ENCODE assay signal across 20 mouse cellular contexts in the genomic region with DNA sequence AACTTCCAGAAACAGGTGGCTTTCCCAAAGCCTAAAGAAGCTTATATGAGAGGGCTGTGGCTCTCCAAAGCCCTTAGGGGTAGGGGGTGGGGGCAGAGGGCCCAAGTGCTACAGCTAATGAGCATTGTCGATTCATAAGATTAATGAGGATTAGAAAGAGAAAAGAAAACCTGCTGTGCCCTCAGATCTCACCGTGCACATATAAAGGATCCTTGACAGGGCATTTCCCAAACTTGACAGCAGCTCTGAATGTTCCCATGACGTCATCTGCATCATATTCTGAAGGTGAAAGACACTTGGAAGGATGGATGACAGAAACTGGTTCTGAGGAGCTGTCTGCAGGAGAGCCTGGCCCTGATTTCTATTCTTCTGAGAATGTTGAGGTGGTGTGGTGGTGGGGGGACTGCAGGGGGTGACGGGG.
A peak's percentile ranks its signal among the peaks of the same experiment; 100 is the strongest.
DNase-seq lines count a peak whose midpoint lies in the region; ATAC-seq lines count a peak whose summit lies in the region.
"Had no signal": no experiment of that assay in that cellular context is flagged by ENCODE, and none has a peak within 500 bp of the region (broad histone marks: within the 10 kb centered on the region; RNA-seq: fewer than 3 reads in every experiment).

No protein-coding gene starts in this region.

- H3K36me3 ChIP-seq in heart, embryonic 12.5 days: no peaks in the 10 kb centered on the region
- no peaks in the 10 kb centered on the region for H3K36me3 ChIP-seq in embryonic facial prominence, embryonic 14.5 days (ENCODE audit: control insufficient read depth, insufficient read depth, low read length)
- H3K36me3 ChIP-seq in forebrain, embryonic 13.5 days (ENCODE audit: poor library complexity, severe bottlenecking): no peaks in the 10 kb centered on the region
- no peaks in the 10 kb centered on the region for H3K36me3 ChIP-seq in midbrain, embryonic 14.5 days (ENCODE audit: control insufficient read depth, insufficient read depth, low read length)
- no peaks in the 10 kb centered on the region for H3K36me3 ChIP-seq in limb, embryonic 10.5 days
- H3K36me3 ChIP-seq: heart, embryonic 10.5 days; limb, embryonic 13.5 days; liver, embryonic 12.5 days had no signal

- no peak overlapping the region for H3K4me3 ChIP-seq in heart, embryonic 12.5 days
- H3K4me3 ChIP-seq in embryonic facial prominence, embryonic 14.5 days (ENCODE audit: low read depth, low read length): no peak overlapping the region
- no peak overlapping the region for H3K4me3 ChIP-seq in forebrain, embryonic 13.5 days
- no peak overlapping the region for H3K4me3 ChIP-seq in midbrain, embryonic 14.5 days (replicated peaks; ENCODE audit: low read depth, low read length)
- no peak overlapping the region for H3K4me3 ChIP-seq in limb, embryonic 10.5 days
- H3K4me3 ChIP-seq: heart, embryonic 10.5 days; limb, embryonic 13.5 days; liver, embryonic 12.5 days had no signal

- WGBS in heart, embryonic 12.5 days: 60% methylated on average over 4 of the region's 4 CpGs
- WGBS in embryonic facial prominence, embryonic 14.5 days: 35% methylated on average over 4 of the region's 4 CpGs
- WGBS in forebrain, embryonic 13.5 days: 0% methylated on average over 4 of the region's 4 CpGs
- 10% methylated on average over 4 of the region's 4 CpGs for WGBS in midbrain, embryonic 14.5 days
- WGBS in limb, embryonic 10.5 days: 53% methylated on average over 4 of the region's 4 CpGs

- H3K4me2 ChIP-seq in heart, embryonic 12.5 days: no peak overlapping the region
- H3K4me2 ChIP-seq in embryonic facial prominence, embryonic 14.5 days (ENCODE audit: low read depth, low read length): no peak overlapping the region
- H3K4me2 ChIP-seq in forebrain, embryonic 13.5 days: no peak overlapping the region
- H3K4me2 ChIP-seq in midbrain, embryonic 14.5 days (ENCODE audit: low read length): no peak overlapping the region
- H3K4me2 ChIP-seq: limb, embryonic 13.5 days; liver, embryonic 12.5 days had no signal

- H3K27me3 ChIP-seq in heart, embryonic 12.5 days (replicated peaks): no peaks in the 10 kb centered on the region
- no peaks in the 10 kb centered on the region for H3K27me3 ChIP-seq in embryonic facial prominence, embryonic 14.5 days (replicated peaks; ENCODE audit: control insufficient read depth, insufficient read depth, low read length)
- no peaks in the 10 kb centered on the region for H3K27me3 ChIP-seq in forebrain, embryonic 13.5 days
- H3K27me3 ChIP-seq in midbrain, embryonic 14.5 days (ENCODE audit: control insufficient read depth, insufficient read depth, low read length): no peaks in the 10 kb centered on the region
- H3K27me3 ChIP-seq in limb, embryonic 10.5 days (ENCODE audit: low read depth, poor library complexity, severe bottlenecking): no peaks in the 10 kb centered on the region
- H3K27me3 ChIP-seq: limb, embryonic 13.5 days; liver, embryonic 12.5 days had no signal

- no peaks in the 10 kb centered on the region for H3K9me3 ChIP-seq in heart, embryonic 12.5 days (replicated peaks)
- H3K9me3 ChIP-seq in embryonic facial prominence, embryonic 14.5 days (ENCODE audit: control insufficient read depth, low read length): no peaks in the 10 kb centered on the region
- no peaks in the 10 kb centered on the region for H3K9me3 ChIP-seq in forebrain, embryonic 13.5 days (replicated peaks)
- no peaks in the 10 kb centered on the region for H3K9me3 ChIP-seq in midbrain, embryonic 14.5 days (ENCODE audit: control insufficient read depth, low read length)
- no peaks in the 10 kb centered on the region for H3K9me3 ChIP-seq in limb, embryonic 10.5 days (replicated peaks)
- H3K9me3 ChIP-seq: heart, embryonic 10.5 days; limb, embryonic 13.5 days; liver, embryonic 12.5 days had no signal

- ATAC-seq in heart, embryonic 12.5 days (ENCODE audit: insufficient number of reproducible peaks, low FRiP score): no peak
- no peak for ATAC-seq in embryonic facial prominence, embryonic 14.5 days (ENCODE audit: low read depth)
- peak; percentile 90 for ATAC-seq in forebrain, embryonic 13.5 days
- peak; percentile 34; the same call in 1 of the 2 replicates for ATAC-seq in midbrain, embryonic 14.5 days (ENCODE audit: low FRiP score, low TSS enrichment)
- ATAC-seq: hindbrain, postnatal 0 days; intestine, embryonic 16.5 days; liver, embryonic 12.5 days had no signal

- H3K27ac ChIP-seq in heart, embryonic 12.5 days (ENCODE audit: poor library complexity, severe bottlenecking): no peak overlapping the region
- H3K27ac ChIP-seq in embryonic facial prominence, embryonic 14.5 days (replicated peaks; ENCODE audit: low read depth, low read length): no peak overlapping the region
- peak overlapping the region; percentile 93 for H3K27ac ChIP-seq in forebrain, embryonic 13.5 days
- no peak overlapping the region for H3K27ac ChIP-seq in midbrain, embryonic 14.5 days (replicated peaks; ENCODE audit: low read depth, low read length)
- H3K27ac ChIP-seq in limb, embryonic 10.5 days: no peak overlapping the region
- H3K27ac ChIP-seq: heart, embryonic 10.5 days; hindbrain, postnatal 0 days; limb, embryonic 13.5 days; liver, embryonic 12.5 days had no signal

- H3K4me1 ChIP-seq in heart, embryonic 12.5 days (replicated peaks): no peaks in the 10 kb centered on the region
- H3K4me1 ChIP-seq in embryonic facial prominence, embryonic 14.5 days (ENCODE audit: control insufficient read depth, insufficient read depth, low read length): no peaks in the 10 kb centered on the region
- H3K4me1 ChIP-seq in forebrain, embryonic 13.5 days: peaks cover 48% of the 10 kb centered on the region
- peaks cover 8% of the 10 kb centered on the region; the same call in 1 of the 2 replicates for H3K4me1 ChIP-seq in midbrain, embryonic 14.5 days (ENCODE audit: control insufficient read depth, insufficient read depth, low read length)
- 0 out of 2 replicates have a peak, but pooled peaks cover 5% of the 10 kb centered on the region for H3K4me1 ChIP-seq in limb, embryonic 10.5 days
- H3K4me1 ChIP-seq: heart, embryonic 10.5 days; limb, embryonic 13.5 days; liver, embryonic 12.5 days had no signal

- DNase-seq in heart, adult 11 months: peak; percentile 64
- peak; percentile 31 for DNase-seq in embryonic facial prominence, embryonic 14.5 days (ENCODE audit: low spot score)
- DNase-seq in midbrain, embryonic 14.5 days: peak; percentile 61
- DNase-seq in limb, embryonic 10.5 days (ENCODE audit: low spot score): no peak
- DNase-seq in kidney, adult 18-20 months: no peak
- DNase-seq: adrenal gland, adult 8-10 months; cerebellum, adult 18-20 months; cerebellum, postnatal 14 days; lung, adult 18-20 months; lung, postnatal 10 days; right cerebral cortex, adult 18-20 months; right cerebral cortex, postnatal 4 days; thymus, postnatal 25 days had no signal

- no peak overlapping the region for H3K9ac ChIP-seq in heart, embryonic 12.5 days
- no peak overlapping the region for H3K9ac ChIP-seq in embryonic facial prominence, embryonic 14.5 days (ENCODE audit: low read depth, low read length)
- H3K9ac ChIP-seq in forebrain, embryonic 13.5 days: no peak overlapping the region
- H3K9ac ChIP-seq in midbrain, embryonic 14.5 days (replicated peaks; ENCODE audit: low read length): no peak overlapping the region
- H3K9ac ChIP-seq: limb, embryonic 13.5 days; liver, embryonic 12.5 days had no signal

Comparison
In these comparisons a context has a peak if more than half of its experiments do, and no peak if none do; other contexts are left out.
1. DNase-seq: peak in heart, adult 11 months (single experiment), embryonic facial prominence, embryonic 14.5 days (single experiment) and midbrain, embryonic 14.5 days (single experiment); none in limb, embryonic 10.5 days (single experiment) and kidney, adult 18-20 months (single experiment).
2. ATAC-seq: peak in forebrain, embryonic 13.5 days (single experiment) and midbrain, embryonic 14.5 days (single experiment); none in heart, embryonic 12.5 days (single experiment) and embryonic facial prominence, embryonic 14.5 days (single experiment).